Mouse (Mus musculus): Measurements from ENCODE around the gene Mul1.

The Mul1 gene

GRCm38 (mm10) chr4:138448872-138449615 lies 14.6 kb downstream of the Mul1 start:
- H3K4me1 ChIP-seq (replicated peaks; ENCODE audit: low read depth, low read length), result peaks cover 96% of the 10 kb centered on the region
- peak overlapping the region; percentile 29 for H3K4me3 ChIP-seq (replicated peaks; ENCODE audit: low read length)
- H3K36me3 ChIP-seq (ENCODE audit: insufficient read depth, low read length), result no peaks in the 10 kb centered on the region
- H3K9me3 ChIP-seq (ENCODE audit: low read length), result no peaks in the 10 kb centered on the region
- H3K27me3 ChIP-seq (ENCODE audit: insufficient read depth, low read length), result peaks cover 6% of the 10 kb centered on the region; the same call in 1 of the 2 replicates
- no peak for TF ChIP-seq CTCF (conservative IDR thresholded peaks at IDR 0.05; ENCODE audit: low read length)
- TF ChIP-seq NANOG (IDR thresholded peaks at IDR 0.05; ENCODE audit: borderline replicate concordance, low read length), result no peak
- TF ChIP-seq POU5F1 (IDR thresholded peaks at IDR 0.05; ENCODE audit: borderline replicate concordance, low read length), result no peak

DNA sequence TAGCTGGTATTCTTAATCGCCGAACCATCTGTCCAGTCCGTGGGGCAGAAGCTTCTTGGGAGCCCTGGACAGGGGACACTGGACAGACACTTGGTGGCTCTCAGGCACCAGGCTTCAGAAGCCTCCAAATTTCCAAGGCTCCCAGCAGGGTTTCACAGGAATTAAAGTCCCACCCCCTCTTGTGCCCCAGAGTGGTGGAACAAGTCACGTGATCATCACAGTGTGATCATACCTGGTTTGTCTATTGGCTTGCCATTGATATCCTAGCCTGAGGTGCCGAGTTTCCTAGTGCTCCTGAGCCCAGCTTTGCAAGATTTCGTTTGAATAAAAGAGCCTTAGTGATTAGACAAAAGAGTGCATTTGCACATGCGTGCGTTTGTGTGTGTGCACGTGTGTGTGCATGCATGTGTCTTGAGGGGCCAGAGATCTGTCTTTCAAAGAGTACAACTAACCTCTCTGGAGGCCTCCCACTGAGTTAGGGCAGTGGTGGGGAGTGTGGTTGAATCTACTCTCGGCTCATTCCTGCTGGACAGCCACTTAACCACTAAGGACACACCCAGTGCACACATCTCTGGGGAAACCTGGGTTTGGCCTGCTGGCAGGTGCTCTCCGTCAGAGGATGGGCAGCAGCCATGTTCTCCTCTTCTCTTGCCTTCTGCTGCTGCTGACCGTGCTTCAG lies 15.3 kb downstream of the Mul1 start:
- H3K4me1 ChIP-seq (replicated peaks; ENCODE audit: low read depth, low read length), result peaks cover 89% of the 10 kb centered on the region
- H3K36me3 ChIP-seq (ENCODE audit: insufficient read depth, low read length), result no peaks in the 10 kb centered on the region
- H3K9me3 ChIP-seq (ENCODE audit: low read length), result no peaks in the 10 kb centered on the region
- no peak for TF ChIP-seq NANOG (IDR thresholded peaks at IDR 0.05; ENCODE audit: borderline replicate concordance, low read length)
- no peak for TF ChIP-seq POU5F1 (IDR thresholded peaks at IDR 0.05; ENCODE audit: borderline replicate concordance, low read length)
- no peak for TF ChIP-seq CTCF (conservative IDR thresholded peaks at IDR 0.05; ENCODE audit: low read length)
- peak overlapping the region; percentile 29 for H3K4me3 ChIP-seq (replicated peaks; ENCODE audit: low read length)
- H3K27me3 ChIP-seq (ENCODE audit: insufficient read depth, low read length), result peaks cover 6% of the 10 kb centered on the region; the same call in 1 of the 2 replicates

DNA sequence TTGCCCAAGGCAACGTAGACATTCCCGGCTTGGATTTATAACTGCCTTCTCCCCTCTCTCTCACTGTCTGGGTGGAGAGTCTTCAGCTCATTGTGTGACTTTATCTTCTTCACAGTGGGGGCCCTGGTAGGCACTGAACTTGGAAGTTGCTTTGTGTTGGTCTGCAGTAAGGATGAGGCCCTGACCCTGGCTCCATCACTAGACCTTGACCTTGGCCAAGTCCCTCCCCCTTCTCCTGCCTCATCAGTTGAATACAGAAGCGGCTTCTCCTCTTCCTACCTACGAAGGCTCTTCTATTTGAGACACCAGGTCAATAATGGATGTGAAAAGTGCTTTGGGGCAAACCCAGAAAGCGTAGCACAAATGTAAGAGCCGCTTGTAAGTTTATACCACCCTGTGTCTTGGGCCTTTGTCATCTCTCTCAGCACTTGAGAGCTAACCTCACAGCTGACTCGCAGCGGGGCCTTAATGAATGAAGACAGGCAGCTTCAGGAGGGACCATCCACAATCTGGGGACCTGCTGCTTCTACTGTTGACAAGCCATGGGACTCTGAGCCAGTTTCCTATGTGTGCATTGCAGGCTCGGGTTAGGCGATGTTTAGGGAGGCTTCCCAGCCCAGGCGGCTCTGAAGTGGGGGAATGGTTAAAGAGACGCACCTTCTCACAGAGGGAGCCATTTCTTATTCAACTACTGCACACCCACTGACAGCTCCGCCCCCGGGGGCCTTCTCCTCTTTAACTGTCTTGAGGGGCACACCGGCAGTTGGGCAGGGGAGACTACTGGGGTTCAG lies 18.0 kb downstream of the Mul1 start:
- H3K4me3 ChIP-seq (replicated peaks; ENCODE audit: low read length), result peak overlapping the region; percentile 84
- no peaks in the 10 kb centered on the region for H3K9me3 ChIP-seq (ENCODE audit: low read length)
- peaks cover 24% of the 10 kb centered on the region for H3K27me3 ChIP-seq (ENCODE audit: insufficient read depth, low read length)
- H3K4me1 ChIP-seq (replicated peaks; ENCODE audit: low read depth, low read length), result peaks cover 82% of the 10 kb centered on the region
- no peak for TF ChIP-seq NANOG (IDR thresholded peaks at IDR 0.05; ENCODE audit: borderline replicate concordance, low read length)
- TF ChIP-seq CTCF (conservative IDR thresholded peaks at IDR 0.05; ENCODE audit: low read length), result no peak
- TF ChIP-seq POU5F1 (IDR thresholded peaks at IDR 0.05; ENCODE audit: borderline replicate concordance, low read length), result no peak
- H3K36me3 ChIP-seq (ENCODE audit: insufficient read depth, low read length), result no peaks in the 10 kb centered on the region

DNA sequence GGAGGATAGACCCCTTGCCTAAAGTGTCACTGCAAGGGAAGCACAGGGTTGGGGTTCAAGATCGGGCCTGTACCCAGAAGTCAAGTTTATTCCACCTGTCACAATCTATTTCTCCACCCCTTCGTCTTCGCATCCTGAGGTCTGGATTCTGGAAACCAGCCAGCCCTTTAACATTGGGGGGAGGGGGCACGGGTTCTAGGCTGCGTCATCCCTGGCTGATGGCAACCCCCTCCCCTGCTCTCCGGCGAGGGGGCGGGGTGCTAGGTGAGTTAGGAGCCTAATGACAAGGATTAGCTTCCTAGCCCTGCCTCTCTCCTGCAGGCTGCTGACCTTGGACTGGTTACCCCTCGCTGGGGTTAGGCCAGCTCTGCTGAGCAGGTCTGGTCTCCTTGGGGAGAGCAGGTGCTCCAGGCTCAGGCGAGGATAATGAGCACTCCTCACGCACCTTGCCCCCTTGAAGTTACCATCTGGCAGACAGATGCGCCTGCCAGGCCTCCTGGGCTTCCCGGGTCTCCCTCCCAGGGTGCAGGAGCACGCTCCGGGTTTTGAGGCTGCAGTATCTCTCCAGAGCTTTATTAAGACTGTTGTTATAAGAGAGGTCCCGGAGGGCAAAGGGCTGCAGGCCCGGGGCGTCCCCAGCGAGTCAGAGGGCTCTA lies 18.8 kb downstream of the Mul1 start:
- Histone ChIP-seq H3K4me1 (replicated peaks; ENCODE audit: low read depth, low read length) (peaks cover 82% of the 10 kb centered on the region), H3K27me3 (ENCODE audit: insufficient read depth, low read length) (peaks cover 24% of the 10 kb centered on the region), H3K4me3 (replicated peaks; ENCODE audit: low read length) (peak overlapping the region; percentile 84), H3K9me3 (ENCODE audit: low read length) (no peaks in the 10 kb centered on the region), H3K36me3 (ENCODE audit: insufficient read depth, low read length) (no peaks in the 10 kb centered on the region)
- TF ChIP-seq POU5F1 (IDR thresholded peaks at IDR 0.05; ENCODE audit: borderline replicate concordance, low read length) (no peak), CTCF (conservative IDR thresholded peaks at IDR 0.05; ENCODE audit: low read length) (no peak), NANOG (IDR thresholded peaks at IDR 0.05; ENCODE audit: borderline replicate concordance, low read length) (no peak)

DNA sequence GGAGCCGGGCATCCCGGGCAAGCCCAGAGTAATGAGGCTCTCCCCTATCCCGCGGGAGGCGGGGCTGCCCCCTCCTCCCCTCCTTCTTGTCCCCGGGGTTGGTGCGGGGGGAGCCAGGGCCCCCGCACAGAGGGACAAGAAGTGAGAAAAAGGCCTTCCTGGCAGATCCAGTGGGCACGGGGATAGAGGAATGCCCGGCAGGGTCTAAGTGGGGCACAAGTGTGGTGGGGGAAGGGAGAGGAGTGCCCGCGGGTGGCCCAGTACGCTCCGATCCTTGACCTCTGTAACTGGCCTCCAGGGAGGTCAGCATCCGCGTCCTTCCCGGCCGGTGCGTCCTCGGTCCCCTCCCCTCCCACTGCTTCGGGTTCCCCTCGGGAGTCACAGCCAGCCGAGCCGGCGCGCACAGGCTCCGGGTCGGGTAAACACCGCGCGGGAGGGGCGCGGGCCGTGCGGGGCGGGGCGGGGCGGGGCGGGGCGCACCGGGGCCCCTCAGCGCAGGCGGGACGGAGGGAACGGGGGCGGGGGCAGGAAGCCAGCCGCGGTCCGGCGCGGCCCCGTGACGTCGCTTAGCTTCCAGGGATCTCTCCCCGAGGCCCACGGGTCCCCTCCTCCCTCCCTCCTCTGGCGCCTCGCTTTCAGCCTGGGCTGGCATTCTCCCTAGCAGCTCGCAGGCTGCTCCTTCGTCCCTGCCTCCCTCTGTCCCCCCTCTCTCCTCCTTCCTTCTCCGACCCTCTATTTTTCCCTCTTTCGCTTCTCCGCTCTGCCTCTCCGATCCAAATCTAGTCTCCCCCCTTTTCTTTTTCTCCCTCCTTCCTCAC lies 19.5 kb downstream of the Mul1 start, which contains the start of gene Camk2n1:
Gene Camk2n1 (plus strand): TSS at position 562 of the 818 bp plus-strand sequence.
- Histone ChIP-seq H3K36me3 (ENCODE audit: insufficient read depth, low read length) (no peaks in the 10 kb centered on the region), H3K9me3 (ENCODE audit: low read length) (no peaks in the 10 kb centered on the region)
- TF ChIP-seq NANOG (IDR thresholded peaks at IDR 0.05; ENCODE audit: borderline replicate concordance, low read length), result no peak
- TF ChIP-seq POU5F1 (IDR thresholded peaks at IDR 0.05; ENCODE audit: borderline replicate concordance, low read length), result no peak
- no peak for TF ChIP-seq CTCF (conservative IDR thresholded peaks at IDR 0.05; ENCODE audit: low read length)

GRCm38 (mm10) chr4:138454571-138455140 lies 20.2 kb downstream of the Mul1 start:
- H3K4me3 ChIP-seq (replicated peaks; ENCODE audit: low read length), result peak overlapping the region; percentile 84
- H3K36me3 ChIP-seq (ENCODE audit: insufficient read depth, low read length), result no peaks in the 10 kb centered on the region
- H3K27me3 ChIP-seq (ENCODE audit: insufficient read depth, low read length), result peaks cover 26% of the 10 kb centered on the region
- no peaks in the 10 kb centered on the region for H3K9me3 ChIP-seq (ENCODE audit: low read length)
- H3K4me1 ChIP-seq (replicated peaks; ENCODE audit: low read depth, low read length), result peaks cover 82% of the 10 kb centered on the region
- TF ChIP-seq NANOG (IDR thresholded peaks at IDR 0.05; ENCODE audit: borderline replicate concordance, low read length), result no peak
- TF ChIP-seq CTCF (conservative IDR thresholded peaks at IDR 0.05; ENCODE audit: low read length), result no peak
- TF ChIP-seq POU5F1 (IDR thresholded peaks at IDR 0.05; ENCODE audit: borderline replicate concordance, low read length), result no peak

More for the DNA sequence above, 19.5 kb downstream of the Mul1 start, which contains the start of gene Camk2n1:
- Histone ChIP-seq H3K27me3 (ENCODE audit: insufficient read depth, low read length) (peaks cover 24% of the 10 kb centered on the region), H3K4me1 (replicated peaks; ENCODE audit: low read depth, low read length) (peaks cover 82% of the 10 kb centered on the region), H3K4me3 (replicated peaks; ENCODE audit: low read length) (peak within 1 kb of the TSS; percentile 84)

Data from E14TG2a.4 (cell line).